Mouse (Mus musculus) retina, adult 2 months (tissue): ENCODE data around the gene Slc12a9.

Experiments used
- DNase-seq: peaks from one replicate; pipeline ENCODE4 v3.0.0-alpha.2; 2012; ENCODE audit warnings: low read depth, low spot score

Slc12a9 gene

GRCm38 (mm10) chr5:137346983-137347382 is 13.6 kb upstream of the Slc12a9 start:
- DNase-seq: no peak

DNA sequence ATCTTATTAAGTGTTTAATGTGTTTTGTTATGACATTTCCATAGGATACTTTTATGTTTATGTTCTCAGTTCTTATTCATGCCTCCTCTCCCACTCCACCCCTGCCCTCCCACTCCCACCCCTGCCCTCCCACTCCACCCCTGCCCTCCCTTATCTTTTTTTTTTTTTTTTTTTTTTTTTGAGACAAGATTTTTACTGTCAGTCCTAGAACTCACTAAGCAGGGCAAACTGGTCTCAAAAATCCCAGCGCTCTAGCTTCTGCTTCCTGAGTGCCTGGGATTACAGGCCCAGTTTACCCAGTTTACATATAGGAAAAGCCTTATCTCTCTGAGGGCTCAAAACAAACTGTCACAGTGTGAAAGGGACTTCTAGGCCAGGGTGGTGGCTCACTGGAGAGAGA is 13.0 kb upstream of the Slc12a9 start:
- DNase-seq: no peak

DNA sequence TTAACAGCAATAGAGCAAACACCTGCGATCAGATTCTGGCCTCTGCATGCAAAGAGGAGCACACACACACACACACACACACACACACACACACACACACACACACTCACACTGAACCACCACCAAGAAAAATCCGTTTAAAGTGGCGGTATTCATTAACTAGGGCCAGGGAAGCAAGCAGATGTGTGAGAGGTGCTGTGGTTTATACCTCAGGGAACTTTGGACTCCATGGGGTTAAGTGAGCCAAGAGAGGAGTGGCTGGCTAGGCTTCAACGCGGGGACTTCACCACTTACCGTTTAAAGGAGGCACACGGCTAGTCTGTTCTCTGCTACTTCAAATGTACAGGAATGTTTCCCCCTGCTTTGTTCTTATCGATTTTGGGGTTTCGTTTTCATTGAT is 12.4 kb upstream of the Slc12a9 start:
- no peak for DNase-seq

DNA sequence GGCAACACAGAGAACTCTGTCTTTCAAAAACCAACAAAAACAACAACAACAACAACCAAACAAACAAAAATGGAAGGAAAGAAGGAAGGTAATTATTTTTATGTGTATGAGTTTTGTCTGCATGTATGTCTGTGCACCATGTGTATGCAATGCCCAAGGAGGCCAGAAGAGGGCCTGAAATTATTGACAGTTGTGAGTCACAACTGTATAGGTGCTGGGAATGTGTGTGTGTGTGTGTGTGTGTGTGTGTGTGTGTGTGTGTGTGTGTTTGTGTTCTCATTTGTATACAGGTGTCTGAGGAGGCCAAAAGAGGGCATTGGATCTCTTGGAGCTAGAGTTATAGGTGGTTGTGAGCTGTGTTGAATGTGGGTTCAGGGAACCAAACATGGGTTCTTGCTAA is 10.5 kb upstream of the Slc12a9 start:
- no peak for DNase-seq

DNA sequence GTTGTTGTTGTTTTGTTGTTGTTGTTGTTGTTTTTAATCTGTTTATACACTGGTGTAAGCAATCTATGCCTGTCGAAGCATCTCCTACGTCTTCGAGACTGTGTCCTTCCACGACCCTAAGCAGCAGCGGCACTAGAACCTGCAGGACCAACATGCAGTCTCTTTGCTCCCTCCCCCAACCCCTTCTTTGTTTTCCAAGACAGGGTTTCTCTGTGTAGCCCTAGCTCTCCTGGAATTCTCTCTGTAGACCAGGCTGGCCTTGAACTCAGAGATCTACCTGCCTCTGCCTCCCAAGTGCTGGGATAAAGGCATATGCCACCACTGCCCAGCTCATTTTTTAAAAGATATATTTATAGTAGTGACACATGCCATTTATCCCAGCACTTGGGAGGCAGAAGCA is 10.0 kb upstream of the Slc12a9 start:
- DNase-seq: no peak

GRCm38 (mm10) chr5:137342407-137343012 is 9.1 kb upstream of the Slc12a9 start:
- no peak for DNase-seq

GRCm38 (mm10) chr5:137340222-137340621 is 6.8 kb upstream of the Slc12a9 start:
- no peak for DNase-seq

DNA sequence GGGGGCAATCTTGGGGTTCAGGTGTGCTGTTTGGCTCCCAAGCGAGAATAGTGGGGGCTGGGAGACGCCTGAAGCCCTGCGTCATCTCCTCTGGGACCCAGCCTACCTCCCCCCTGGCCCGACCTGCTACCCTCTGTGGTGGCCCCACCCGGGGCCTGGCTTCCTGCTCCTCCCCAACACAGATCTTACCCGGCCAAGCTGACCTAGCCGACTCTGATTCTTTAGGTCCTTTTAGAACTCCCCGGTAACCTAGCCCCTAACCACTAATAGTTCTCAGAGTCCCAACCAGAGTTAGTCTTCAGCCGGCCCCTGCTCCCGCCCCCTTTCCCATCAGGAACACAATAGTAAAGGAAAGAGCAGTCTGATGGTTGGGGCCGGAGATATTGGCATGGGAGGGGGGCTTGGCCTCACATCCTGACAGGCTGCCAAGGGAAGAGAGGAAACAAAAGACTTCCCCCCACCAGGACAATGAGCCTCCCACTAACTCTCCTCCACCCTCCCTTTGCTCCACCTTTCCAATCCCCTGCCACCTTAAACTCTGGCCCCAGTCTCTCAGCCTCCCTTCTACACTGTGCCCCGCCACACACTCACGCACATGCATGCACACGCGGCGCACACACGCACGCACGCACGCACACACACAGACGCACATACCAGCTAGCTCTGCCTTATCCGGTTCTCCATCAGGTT is 6.0 kb upstream of the Slc12a9 start:
- no peak for DNase-seq

- DNase-seq: no peak
Observed at GRCm38 (mm10) chr5:137338663-137339289, 5.4 kb upstream of the Slc12a9 start.

DNA sequence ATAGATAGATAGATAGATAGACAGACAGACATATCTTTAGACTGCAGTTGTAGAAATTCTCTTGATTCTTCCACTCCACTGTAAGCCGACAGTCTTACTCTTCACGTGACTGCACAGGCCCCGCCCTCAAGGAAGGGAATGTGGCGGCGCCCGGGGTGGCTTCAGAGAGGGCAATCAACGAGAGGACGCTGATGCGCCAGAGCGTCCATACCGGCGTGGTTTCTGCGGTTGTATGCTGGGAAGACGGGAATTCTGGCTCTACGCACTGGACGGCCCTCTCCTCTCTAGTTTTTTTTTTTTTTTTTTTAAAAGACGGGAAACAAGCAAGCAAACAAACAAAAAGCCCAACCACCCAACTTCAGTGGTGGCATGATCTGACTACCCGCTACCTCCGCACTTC is 4.9 kb upstream of the Slc12a9 start:
- DNase-seq: peak; percentile 85

- no peak for DNase-seq
Observed at GRCm38 (mm10) chr5:137337190-137337589, 3.8 kb upstream of the Slc12a9 start.

- DNase-seq: no peak
Observed at GRCm38 (mm10) chr5:137335066-137335465, 1.7 kb upstream of the Slc12a9 start.

DNA sequence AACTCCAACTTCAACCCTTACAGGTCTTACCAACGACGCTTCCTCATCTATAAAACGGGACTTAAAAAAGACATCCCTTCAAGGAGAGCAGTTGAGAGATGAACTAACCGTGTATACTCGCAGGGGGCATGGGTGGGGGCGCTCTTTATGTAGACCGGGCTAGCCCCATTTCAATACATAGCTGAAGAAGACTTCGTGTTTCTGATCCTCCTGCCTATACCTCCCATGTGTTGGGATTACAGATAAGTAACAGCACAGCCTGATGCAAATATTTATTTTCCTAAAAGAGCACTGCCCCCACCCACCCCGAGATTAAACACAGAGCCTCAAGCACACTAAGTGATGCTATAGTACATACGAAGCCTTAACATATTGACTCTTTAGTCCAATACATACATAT is 920 bp upstream of the Slc12a9 start:
- DNase-seq: no peak

GRCm38 (mm10) chr5:137332857-137333511 is 413 bp downstream of the Slc12a9 start:
- no peak for DNase-seq

DNA sequence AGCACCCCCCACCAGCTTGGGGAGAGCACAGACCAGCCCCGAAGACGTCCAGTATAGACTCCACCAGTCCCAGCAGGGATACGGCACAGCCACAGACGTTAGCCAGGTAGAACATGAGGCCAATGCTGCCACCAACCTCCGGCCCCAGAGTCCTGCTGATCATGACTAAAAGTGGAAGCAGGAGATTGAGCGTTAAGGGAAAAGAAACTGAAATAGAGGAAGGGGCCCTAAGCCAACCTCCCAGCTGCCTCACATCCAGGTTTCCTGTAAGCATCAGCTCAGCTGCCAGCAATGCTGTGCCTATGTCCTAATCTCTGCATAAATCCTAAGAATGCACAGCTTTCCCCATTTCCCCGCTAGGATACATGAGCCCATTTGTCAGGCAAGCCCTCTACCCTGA is 2.5 kb downstream of the Slc12a9 start:
- DNase-seq: no peak

- no peak for DNase-seq
Observed at GRCm38 (mm10) chr5:137320996-137321395, 12.4 kb downstream of the Slc12a9 start.

DNA sequence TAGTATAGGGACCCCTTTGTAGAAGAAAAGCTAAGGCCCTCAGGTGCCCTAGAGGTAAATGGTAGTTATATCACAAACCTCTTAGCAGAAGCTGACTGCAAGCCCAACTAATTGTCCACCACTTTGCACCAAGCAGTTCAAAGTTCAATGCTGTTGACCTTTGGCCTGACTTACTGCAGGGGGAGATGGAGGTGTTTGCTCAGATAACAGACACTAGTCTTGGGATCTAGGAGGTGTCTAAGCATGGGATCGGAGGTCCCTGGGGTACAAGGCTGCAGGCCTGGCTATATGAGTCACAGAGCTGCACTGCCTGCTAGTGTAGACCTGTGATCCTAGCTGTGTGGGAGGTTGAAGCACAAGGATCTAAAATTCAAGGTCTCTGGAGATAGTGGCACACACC is 14.8 kb downstream of the Slc12a9 start:
- no peak for DNase-seq

- no peak for DNase-seq
Observed at GRCm38 (mm10) chr5:137317361-137317760, 16.0 kb downstream of the Slc12a9 start.

GRCm38 (mm10) chr5:137315084-137315903 is 18.1 kb downstream of the Slc12a9 start:
- DNase-seq: no peak

DNA sequence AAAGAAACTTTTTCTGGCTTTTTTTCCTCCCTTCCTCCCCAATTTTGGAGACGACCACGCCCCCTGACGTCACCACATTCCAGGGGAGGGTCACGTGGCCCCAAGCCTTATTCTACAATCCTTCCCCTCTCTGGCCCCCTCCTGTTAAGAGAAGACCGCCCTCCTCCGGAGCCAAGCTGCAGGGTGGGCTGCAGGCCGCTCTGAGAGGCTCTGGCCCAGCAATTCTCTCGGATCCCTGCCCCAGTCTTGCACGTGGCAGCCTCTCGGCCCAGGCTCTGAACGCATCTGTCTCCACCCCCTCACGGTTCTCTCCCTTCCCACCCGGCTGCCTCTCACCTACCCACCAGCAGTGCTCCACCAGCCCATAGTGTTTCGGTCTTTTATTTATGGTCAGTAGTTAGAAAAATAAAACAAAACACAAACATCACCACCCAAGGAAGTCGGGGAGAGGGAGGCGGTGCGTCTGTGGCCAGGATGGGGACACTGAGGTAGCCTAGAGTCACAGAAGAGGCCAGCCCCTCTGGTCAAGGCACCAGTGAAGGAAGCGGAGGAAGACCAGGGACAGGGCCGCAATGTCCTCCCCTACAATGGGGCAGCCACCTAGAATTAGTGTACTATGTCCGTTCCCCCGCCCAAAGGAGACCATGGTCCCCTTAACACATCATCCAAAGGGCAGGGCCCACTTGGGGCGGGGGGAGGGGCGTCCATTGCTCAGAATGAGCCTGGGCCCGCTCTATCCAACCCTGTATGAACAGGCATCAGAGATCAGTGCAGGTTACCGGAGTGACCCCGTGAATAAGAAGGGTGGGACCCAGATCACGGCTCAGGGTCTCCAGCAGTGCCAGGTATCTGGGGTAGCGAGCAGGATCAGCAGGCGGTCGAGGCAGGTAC is 19.0 kb downstream of the Slc12a9 start, which contains the start of gene Trip6:
Gene Trip6, minus strand, starts transcription at position 212 of the 891 bp plus-strand sequence.
- no peak for DNase-seq
